24 mouse cellular contexts compared by ENCODE assay signal in the genomic region with DNA sequence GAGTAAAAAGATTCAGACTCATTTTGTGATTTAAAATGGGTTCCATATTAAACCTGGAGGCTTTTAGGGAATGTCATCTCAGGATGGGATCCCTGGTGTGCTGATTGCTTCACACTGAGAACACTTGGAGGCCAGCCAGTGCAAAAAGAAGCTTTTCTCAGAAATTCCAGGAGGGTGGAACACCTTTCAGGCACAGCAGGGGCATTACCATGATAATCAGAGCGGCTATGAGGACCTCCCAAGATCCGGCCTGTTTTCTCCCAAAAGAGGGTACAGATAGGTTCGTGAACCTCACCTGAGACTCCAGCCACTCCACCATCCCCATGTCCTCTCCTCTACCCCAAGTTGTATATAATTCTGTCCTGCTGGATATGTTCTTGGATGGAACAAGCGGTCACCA. TPM values are rescaled to one million over a fixed set of nuclear protein-coding genes. Genes with fewer than 3 reads are reported as not detected.
DNase-seq lines count a peak whose midpoint lies in the region; TF ChIP-seq lines count a peak whose summit lies in the region.
"Had no signal": no experiment of that assay in that cellular context is flagged by ENCODE, and none has a peak within 500 bp of the region (broad histone marks: within the 10 kb centered on the region; RNA-seq: fewer than 3 reads in every experiment).

No protein-coding gene starts in this region.

- no peaks in the 10 kb centered on the region for H3K27me3 ChIP-seq in E14TG2a.4 (ENCODE audit: insufficient read depth, low read length)
- H3K27me3 ChIP-seq: CH12.LX; embryonic facial prominence, embryonic 12.5 days; heart, embryonic 13.5 days; hindbrain, embryonic 13.5 days; Patski had no signal

- DNase-seq in cerebellum, adult 11-12 months, result peak; percentile 53
- no peak for DNase-seq in cerebellum, adult 8-10 months
- DNase-seq in ES-CJ7 (ENCODE audit: low read depth, low spot score), result peak; percentile 93
- DNase-seq in brain, adult 2 months (ENCODE audit: low read depth, low spot score), result peak; percentile 35
- no peak for DNase-seq in layer of hippocampus, postnatal 10 days (ENCODE audit: low spot score in 2 of 2)
- DNase-seq in embryo, embryonic 10.5 days (ENCODE audit: low spot score), result no peak
- DNase-seq in thymus, adult 18-20 months, result no peak
- DNase-seq: adrenal gland, adult 8-10 months; embryo, embryonic 11 days; gastrocnemius, postnatal 25 days; heart, postnatal 4 days; kidney, adult 11 months; kidney, postnatal 14 days had no signal

- peaks cover 62% of the 10 kb centered on the region for H3K4me1 ChIP-seq in E14TG2a.4 (replicated peaks; ENCODE audit: low read depth, low read length)
- H3K4me1 ChIP-seq: hindbrain, embryonic 13.5 days had no signal

- H3K36me3 ChIP-seq in E14TG2a.4 (ENCODE audit: insufficient read depth, low read length), result peaks cover 9% of the 10 kb centered on the region
- H3K36me3 ChIP-seq: embryonic facial prominence, embryonic 12.5 days; heart, embryonic 13.5 days; hindbrain, embryonic 13.5 days had no signal

- no peak for TF ChIP-seq CTCF in E14TG2a.4 (conservative IDR thresholded peaks at IDR 0.05; ENCODE audit: low read length)

- H3K9me3 ChIP-seq in E14TG2a.4 (ENCODE audit: low read length), result peaks cover 31% of the 10 kb centered on the region
- H3K9me3 ChIP-seq: embryonic facial prominence, embryonic 12.5 days; hindbrain, embryonic 13.5 days had no signal

- 0 out of 2 replicates have a peak overlapping the region, but pooled peaks have one; percentile 8 for H3K4me3 ChIP-seq in E14TG2a.4 (replicated peaks; ENCODE audit: low read length)
- H3K4me3 ChIP-seq: embryonic facial prominence, embryonic 12.5 days; heart, embryonic 13.5 days; hindbrain, embryonic 13.5 days had no signal

RNA-seq across cellular contexts. Expression of gene Gm10322, which starts 57.3 kb away (rescaled TPM):
- total RNA-seq in layer of hippocampus, postnatal 10 days (2021), result not detected
- total RNA-seq: adrenal gland, adult 8-10 months; adrenal gland, postnatal 36 days; CH12.LX; gastrocnemius, adult 18-20 months; gastrocnemius, postnatal 25 days; granulocyte monocyte progenitor cell, adult 5-6 weeks; heart, adult 8-10 months; heart, postnatal 4 days; hindbrain, postnatal 0 days had no signal

RNA-seq across cellular contexts. Expression of gene Mcu, which starts 57.9 kb away (rescaled TPM):
- 10 to 100 TPM; 57.8 to 62.1 TPM for total RNA-seq in layer of hippocampus, postnatal 10 days (2021)

Comparison
In these comparisons a context has a peak if more than half of its experiments do, and no peak if none do; other contexts are left out.
1. DNase-seq: peak in cerebellum, adult 11-12 months (single experiment), ES-CJ7 (single experiment) and brain, adult 2 months (single experiment); none in cerebellum, adult 8-10 months (single experiment), layer of hippocampus, postnatal 10 days (0 of 2), embryo, embryonic 10.5 days (single experiment) and thymus, adult 18-20 months (0 of 2).